Mouse (Mus musculus) c-Kit-positive CD71-negative TER-119-negative erythroid progenitor cells, embryonic 14.5 days (primary cell): Measurements from ENCODE around the gene Nppb.

Experiments used
- DNase-seq: peaks from one replicate; pipeline ENCODE4 v3.0.0-alpha.2; 2013; ENCODE audit warnings: low read depth

Gene Nppb

GRCm38 (mm10) chr4:147985205-147986132 lies at the start of gene Nppb:
TSS of gene Nppb (plus strand) at chr4:147985788.
- DNase-seq = peak; percentile 44

GRCm38 (mm10) chr4:147935904-147936303 lies 49.7 kb upstream of the Nppb start:
- DNase-seq = no peak

GRCm38 (mm10) chr4:147936331-147936954 lies 49.1 kb upstream of the Nppb start, which contains the start of gene Plod1:
TSS of gene Plod1 (minus strand) at chr4:147936767.
- peak; percentile 33 for DNase-seq

GRCm38 (mm10) chr4:147937021-147937420 lies 48.6 kb upstream of the Nppb start:
- DNase-seq = no peak

GRCm38 (mm10) chr4:147937486-147937885 lies 48.1 kb upstream of the Nppb start:
- no peak for DNase-seq

- no peak for DNase-seq
These were observed 47.2 kb upstream of the Nppb start for GRCm38 (mm10) chr4:147938148-147939096.

GRCm38 (mm10) chr4:147940111-147940510 lies 45.5 kb upstream of the Nppb start:
- no peak for DNase-seq

- peak; percentile 80 for DNase-seq
These were observed 45.0 kb upstream of the Nppb start, which contains the start of gene 2510039O18Rik for GRCm38 (mm10) chr4:147940576-147941044. TSS of gene 2510039O18Rik (plus strand) at chr4:147940895.

GRCm38 (mm10) chr4:147941045-147942020 lies 44.3 kb upstream of the Nppb start:
- no peak for DNase-seq

GRCm38 (mm10) chr4:147943005-147943404 lies 42.6 kb upstream of the Nppb start:
- no peak for DNase-seq

GRCm38 (mm10) chr4:147947511-147947910 lies 38.1 kb upstream of the Nppb start:
- no peak for DNase-seq

GRCm38 (mm10) chr4:147953590-147953989 lies 32.0 kb upstream of the Nppb start:
- DNase-seq = peak; percentile 50

- peak; percentile 46 for DNase-seq
These were observed 28.4 kb upstream of the Nppb start for GRCm38 (mm10) chr4:147957141-147957540.

- peak; percentile 89 for DNase-seq
These were observed 25.4 kb upstream of the Nppb start for GRCm38 (mm10) chr4:147959881-147960831.

- DNase-seq = no peak
These were observed 22.8 kb upstream of the Nppb start for GRCm38 (mm10) chr4:147962781-147963180.

GRCm38 (mm10) chr4:147963623-147964022 lies 22.0 kb upstream of the Nppb start:
- DNase-seq = no peak

- DNase-seq = no peak
These were observed 19.9 kb upstream of the Nppb start for GRCm38 (mm10) chr4:147965712-147966111.

- no peak for DNase-seq
These were observed 16.8 kb upstream of the Nppb start for GRCm38 (mm10) chr4:147968816-147969215.

- no peak for DNase-seq
These were observed 16.3 kb upstream of the Nppb start for GRCm38 (mm10) chr4:147969337-147969736.
